Mouse (Mus musculus) liver, postnatal 0 days (tissue): ENCODE measurements around the gene Scamp1. TPM values are rescaled to one million over a fixed set of nuclear protein-coding genes. Genes with fewer than 3 reads are reported as not detected.

ENCODE experiments used
- ATAC-seq: fragments of 200-750 bp; cut with Nextera tagmentation; 2 replicates; pipeline ENCODE4 v1.8.0; 2017; ENCODE audit warnings: mild to moderate bottlenecking, moderate library complexity
- DNase-seq: peaks from one replicate; pipeline ENCODE4 v3.0.0-alpha.2; 2016
- H3K27ac ChIP-seq: fragments of 300-500 bp; sonication (generic); 2 replicates; pipeline ENCODE4 v1.5.1; 2014; ENCODE audit warnings: antibody characterized with exemption, moderate library complexity, mild to moderate bottlenecking, low read depth
- H3K27me3 ChIP-seq: fragments of 300-500 bp; sonication (generic); 2 replicates; pipeline ENCODE4 v1.6.1; 2014; ENCODE audit warnings: low read length, control low read depth, mixed read lengths; ENCODE audit not compliant: insufficient read depth
- H3K36me3 ChIP-seq: fragments of 300-500 bp; sonication (generic); replicated peaks from 2 replicates; pipeline ENCODE4 v1.6.1; 2014; ENCODE audit warnings: mild to moderate bottlenecking, control low read depth, low read length, moderate library complexity, mixed read lengths; ENCODE audit not compliant: insufficient read depth
- H3K4me1 ChIP-seq: fragments of 300-500 bp; sonication (generic); 2 replicates; pipeline ENCODE4 v1.6.1; 2014; ENCODE audit warnings: antibody characterized with exemption, mild to moderate bottlenecking, control low read depth; ENCODE audit not compliant: insufficient read depth
- H3K4me2 ChIP-seq: fragments of 300-500 bp; sonication (generic); 2 replicates; pipeline ENCODE4 v1.6.1; 2014; ENCODE audit warnings: low read depth, mild to moderate bottlenecking, low read length, moderate library complexity, mixed read lengths
- H3K4me3 ChIP-seq: fragments of 300-500 bp; sonication (generic); 2 replicates; pipeline ENCODE4 v1.5.1; 2014; ENCODE audit warnings: low read depth, low read length
- H3K9ac ChIP-seq: fragments of 300-500 bp; sonication (generic); replicated peaks from 2 replicates; pipeline ENCODE4 v1.6.1; 2014; ENCODE audit warnings: mild to moderate bottlenecking, moderate library complexity
- H3K9me3 ChIP-seq: fragments of 300-500 bp; sonication (generic); 2 replicates; pipeline ENCODE4 v1.6.1; 2016; ENCODE audit warnings: mild to moderate bottlenecking, control low read depth, low read length, mixed read lengths
- CTCF ChIP-seq: sonication (generic); IDR thresholded peaks from 2 replicates; pipeline ENCODE4 v1.5.1; 2016; ENCODE audit warnings: antibody characterized with exemption, low read depth
- EP300 ChIP-seq: IDR thresholded peaks from 2 replicates; pipeline ENCODE4 v1.6.1; 2016; ENCODE audit warnings: antibody characterized with exemption, low read depth, mild to moderate bottlenecking
- WGBS: fragments of 180-500 bp; shearing (Covaris S2); extraction: QIAGEN DNeasy Blood & Tissue Kit; methylation state at CpG from one replicate; pipeline ENCODE4 v1.1.7; 2014; ENCODE audit not compliant: insufficient replicate concordance; 5-methylcytosine and 5-hydroxymethylcytosine counted together
- polyA plus RNA-seq: library from polyadenylated mRNA; unstranded; fragments of >200 nt; fragmentation: Nextera tagmentation; extraction: Ambion mirVana; gene quantifications from 2 replicates; pipeline ENCODE4 v1.2.1, GENCODE M21; 2015

Scamp1 gene
- polyA plus RNA-seq, 1 experiment from 2014 or later, result 13.8 TPM

DNA sequence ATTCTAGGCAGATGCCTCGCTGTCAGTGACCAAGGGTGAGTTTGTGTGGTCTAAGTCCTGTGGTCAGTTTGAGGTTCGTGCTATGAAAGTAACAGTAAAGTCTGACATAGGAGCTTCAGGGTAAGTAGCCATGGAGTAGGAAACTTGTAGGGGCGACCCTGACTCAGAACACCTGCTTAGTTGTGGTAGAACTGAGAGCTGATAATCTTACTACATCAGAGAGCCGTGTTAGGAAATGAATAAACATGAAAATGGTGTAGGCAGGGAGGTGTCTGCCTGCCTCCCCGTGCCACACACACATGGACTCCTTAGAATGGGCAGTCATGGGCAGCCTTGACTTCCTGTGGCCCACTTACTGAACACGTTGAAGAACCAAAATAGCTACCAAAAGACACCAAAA lies 132.0 kb downstream of the Scamp1 start:
- no peaks in the 10 kb centered on the region for H3K27me3 ChIP-seq
- TF ChIP-seq EP300 (no peak), CTCF (no peak)
- no peaks in the 10 kb centered on the region for H3K9me3 ChIP-seq
- H3K36me3 ChIP-seq, result no peaks in the 10 kb centered on the region
- 63% methylated on average over 6 of the region's 6 CpGs for WGBS
- no peak overlapping the region for H3K4me3 ChIP-seq
- ATAC-seq, result no peak
- no peak overlapping the region for H3K4me2 ChIP-seq
- peaks cover 4% of the 10 kb centered on the region; the same call in 1 of the 2 replicates for H3K4me1 ChIP-seq
- H3K27ac ChIP-seq, result no peak overlapping the region
- H3K9ac ChIP-seq, result no peak overlapping the region
- no peak for DNase-seq

DNA sequence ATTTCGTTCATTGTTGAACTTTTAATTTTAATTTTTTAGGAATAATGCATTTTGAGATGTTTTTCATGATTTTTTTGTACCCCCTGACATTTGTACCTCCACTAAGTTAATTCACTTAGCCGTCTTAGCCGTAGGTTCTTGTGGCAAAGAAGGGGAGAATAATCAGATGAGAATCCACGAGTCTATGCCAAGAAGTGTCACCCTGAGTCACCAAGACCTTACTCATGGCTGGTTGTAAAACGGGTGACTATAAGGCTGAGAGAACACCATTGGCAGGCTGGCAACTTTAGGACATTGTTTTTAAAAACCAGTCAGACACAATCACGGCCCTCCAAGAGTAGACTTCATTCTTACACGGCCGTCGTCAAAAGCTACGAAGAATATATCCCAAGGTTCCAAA lies 132.8 kb downstream of the Scamp1 start:
- DNase-seq (no peak), ATAC-seq (no peak)
- H3K4me2 ChIP-seq, result no peak overlapping the region
- no peak overlapping the region for H3K4me3 ChIP-seq
- H3K4me1 ChIP-seq, result peaks cover 4% of the 10 kb centered on the region; the same call in 1 of the 2 replicates
- WGBS, result 86% methylated on average over 10 of the region's 10 CpGs
- no peak overlapping the region for H3K9ac ChIP-seq
- H3K27ac ChIP-seq, result no peak overlapping the region
- no peaks in the 10 kb centered on the region for H3K27me3 ChIP-seq
- TF ChIP-seq EP300, result no peak
- TF ChIP-seq CTCF, result no peak
- H3K36me3 ChIP-seq, result no peaks in the 10 kb centered on the region
- no peaks in the 10 kb centered on the region for H3K9me3 ChIP-seq

Other genes with a start within 250 kb of the Scamp1 start
- 4.3 and 4.6 TPM in 2 replicates for gene Lhfpl2, start 228.1 kb downstream of the Scamp1 start, polyA plus RNA-seq
- gene Ap3b1, start 73.1 kb upstream of the Scamp1 start, polyA plus RNA-seq, result 15.1 and 15.3 TPM in 2 replicates